Mouse (Mus musculus) stomach, postnatal 0 days (tissue): ENCODE data around the gene Tgfb2.

Source experiments
- CTCF ChIP-seq: IDR thresholded peaks from 2 replicates; pipeline ENCODE4 v1.5.1; 2016; ENCODE audit warnings: antibody characterized with exemption, low read depth, mild to moderate bottlenecking, moderate library complexity
- EP300 ChIP-seq: optimal IDR thresholded peaks from 2 replicates; pipeline ENCODE3; 2016; ENCODE audit warnings: antibody characterized with exemption

DNA sequence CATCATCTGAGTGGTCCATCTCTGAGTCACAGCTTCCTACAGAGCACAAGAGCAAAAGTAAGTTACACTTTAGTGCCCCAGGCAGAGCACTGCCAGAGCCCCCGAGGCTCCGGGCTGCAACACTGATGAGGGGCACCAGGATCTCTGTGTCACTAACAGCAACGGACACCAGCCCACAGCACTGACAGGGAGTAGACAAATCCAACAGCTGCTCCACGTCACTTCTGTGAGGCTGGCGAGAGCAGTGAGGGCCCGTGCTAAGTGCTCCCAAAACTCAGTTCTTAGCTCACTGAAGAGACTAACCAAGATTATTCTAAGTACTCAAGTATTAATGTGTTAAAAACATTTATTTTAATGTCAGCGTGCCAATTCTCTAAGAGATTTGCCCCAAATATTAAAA, 34.0 kb upstream of the Tgfb2 start:
- no peak for TF ChIP-seq CTCF
- TF ChIP-seq EP300, result no peak
